Mouse (Mus musculus) testis, adult 2 months (tissue): Measurements from ENCODE around the gene Hoxa2.

Experiments used
- CTCF ChIP-seq: fragments of 200-500 bp; IDR thresholded peaks from 2 replicates; pipeline ENCODE4 v1.5.1; 2012; ENCODE audit warnings: low read depth, mild to moderate bottlenecking, inconsistent platforms, low read length, moderate library complexity; ENCODE audit not compliant: control insufficient read depth, insufficient read depth, insufficient replicate concordance
- POLR2A ChIP-seq: fragments of 200-500 bp; IDR thresholded peaks from 2 replicates; pipeline ENCODE4 v1.6.1; 2012; ENCODE audit warnings: low read depth, mild to moderate bottlenecking, inconsistent platforms, low read length, moderate library complexity; ENCODE audit not compliant: control insufficient read depth

GRCm38 (mm10) chr6:52189909-52190308 lies 25.3 kb upstream of the Hoxa2 start:
- no peak for TF ChIP-seq POLR2A
- no peak for TF ChIP-seq CTCF
